Mouse (Mus musculus) E14TG2a.4 (cell line): ENCODE results near the gene Itga2.

Experiments
- CTCF ChIP-seq: conservative IDR thresholded peaks from 2 replicates; pipeline ENCODE4 v1.5.1; 2014; ENCODE audit warnings: low read length
- NANOG ChIP-seq: IDR thresholded peaks from 2 replicates; pipeline ENCODE4 v1.6.1; 2014; ENCODE audit warnings: borderline replicate concordance, low read length, mixed read lengths

DNA sequence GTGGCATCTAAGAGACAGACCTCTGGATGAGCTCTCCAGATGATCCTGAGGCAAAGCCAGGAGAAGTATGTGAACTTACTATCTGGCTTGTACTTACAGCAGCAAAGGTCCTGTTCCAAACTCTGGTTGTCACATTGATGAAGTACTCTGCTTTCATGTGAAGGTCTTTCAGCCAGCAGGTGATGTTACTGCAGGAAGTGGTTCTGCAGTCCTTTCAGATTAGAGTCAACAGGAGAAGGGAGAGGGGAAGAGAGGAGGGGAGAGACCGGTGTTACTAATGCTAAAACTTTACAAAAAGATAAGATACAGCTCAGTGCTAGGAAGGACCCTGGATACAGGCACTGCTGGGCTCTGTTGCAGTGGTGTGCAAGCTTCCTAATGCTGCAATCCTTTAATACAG lies 88.6 kb downstream of the Itga2 start:
- TF ChIP-seq CTCF, result no peak
- no peak for TF ChIP-seq NANOG
